Mouse (Mus musculus) thymus, adult 2 months (tissue): ENCODE measurements at regions not wholly inside any gene's neighbourhood (a gene's known extent, or its start where the extent isn't known, plus 50 kb on each side); places are given as distances from the start of the nearest gene placed in this dataset.

ENCODE experiments used
- CTCF ChIP-seq: fragments of 200-500 bp; IDR thresholded peaks from 2 replicates; pipeline ENCODE4 v1.5.1; 2012; ENCODE audit warnings: mild to moderate bottlenecking, control low read depth, low read length, moderate library complexity, borderline replicate concordance; ENCODE audit not compliant: control insufficient read depth, poor library complexity, insufficient read depth; ENCODE audit errors: extremely low read depth
- POLR2A ChIP-seq: fragments of 200-500 bp; IDR thresholded peaks from 2 replicates; pipeline ENCODE4 v1.6.1; 2012; ENCODE audit warnings: mild to moderate bottlenecking, low read length, control low read depth, moderate library complexity; ENCODE audit not compliant: control insufficient read depth, poor library complexity, insufficient read depth; ENCODE audit errors: extremely low read depth

DNA sequence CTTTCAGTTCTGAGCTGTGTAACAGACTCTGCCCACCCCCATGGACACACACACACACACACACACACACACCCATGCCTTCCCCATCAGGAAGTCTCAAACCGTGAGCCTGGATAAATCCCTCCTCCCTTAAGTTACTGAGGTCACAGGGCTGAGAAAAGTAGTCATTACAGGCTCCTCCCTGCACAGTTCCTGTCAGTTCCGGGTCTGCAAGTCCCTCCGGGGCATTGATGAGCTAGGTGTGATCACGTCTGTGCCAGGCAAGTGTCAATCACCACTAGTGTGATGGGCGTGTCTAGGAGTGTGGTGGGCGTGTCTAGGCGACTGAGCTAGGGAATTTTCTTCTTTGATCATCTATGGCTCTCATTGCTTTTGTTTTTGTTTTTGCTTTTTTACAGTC lies 189.6 kb upstream of the Rpl38 start:
- TF ChIP-seq POLR2A = no peak
- no peak for TF ChIP-seq CTCF
